Mouse (Mus musculus) stomach, postnatal 0 days (tissue): ENCODE results near the gene Cyb561d2.

ENCODE experiments used
- CTCF ChIP-seq: IDR thresholded peaks from 2 replicates; pipeline ENCODE4 v1.5.1; 2016; ENCODE audit warnings: antibody characterized with exemption, low read depth, mild to moderate bottlenecking, moderate library complexity
- EP300 ChIP-seq: optimal IDR thresholded peaks from 2 replicates; pipeline ENCODE3; 2016; ENCODE audit warnings: antibody characterized with exemption

DNA sequence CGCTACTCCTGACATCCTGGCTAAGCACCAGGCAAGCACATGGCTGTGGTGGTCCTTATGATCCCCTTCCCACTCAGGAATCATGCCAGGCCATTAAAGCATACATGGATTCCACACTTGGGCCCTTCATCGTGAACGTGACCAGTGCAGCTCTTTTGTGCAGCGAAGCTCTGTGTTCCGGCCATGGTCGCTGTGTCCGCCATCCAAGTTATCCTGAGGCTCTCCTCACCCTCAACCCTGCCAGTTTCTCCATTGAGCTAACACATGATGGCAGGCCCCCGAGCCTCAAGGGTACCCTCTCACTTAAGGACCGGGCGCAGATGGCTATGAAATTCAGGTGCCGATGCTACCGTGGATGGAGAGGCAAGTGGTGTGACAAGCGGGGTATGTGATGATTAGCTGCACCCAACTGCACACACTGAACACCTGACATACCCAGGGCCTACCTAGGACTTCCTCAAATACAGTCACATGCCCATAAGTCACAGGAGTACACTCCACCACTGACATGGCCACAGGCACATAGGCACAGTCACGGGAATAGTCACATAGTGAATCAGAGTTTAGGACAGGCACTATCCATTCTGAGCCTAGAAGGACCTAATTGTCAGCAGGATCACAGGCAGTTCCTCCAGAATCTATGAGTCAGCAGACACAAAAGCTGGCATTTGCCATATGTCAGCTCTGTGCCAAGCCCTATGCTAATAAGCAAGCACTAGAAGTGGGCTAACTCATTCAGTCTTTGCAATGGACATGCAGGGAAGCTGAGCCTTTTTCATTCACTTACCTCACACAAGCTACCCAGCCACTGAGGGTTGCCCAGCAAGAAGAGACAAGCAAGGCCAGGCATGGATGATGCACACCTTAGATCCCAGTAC is 37.3 kb upstream of the Cyb561d2 start:
- TF ChIP-seq CTCF (no peak), EP300 (no peak)
